Mouse (Mus musculus) lung, embryonic 14.5 days (tissue): ENCODE measurements around the gene Limd1. TPM values are rescaled to one million over a fixed set of nuclear protein-coding genes. Genes with fewer than 3 reads are reported as not detected.

Experiments
- ATAC-seq: fragments of 200-750 bp; cut with Nextera tagmentation; 2 replicates; pipeline ENCODE4 v1.8.0; 2017; ENCODE audit warnings: mild to moderate bottlenecking, moderate TSS enrichment, moderate library complexity; ENCODE audit not compliant: insufficient read depth
- DNase-seq: peaks from one replicate; pipeline ENCODE4 v3.0.0-alpha.2; 2015
- H3K27ac ChIP-seq: fragments of 300-500 bp; sonication (generic); 2 replicates; pipeline ENCODE4 v1.5.1; 2014; ENCODE audit warnings: low read depth, mild to moderate bottlenecking, moderate library complexity
- H3K27me3 ChIP-seq: fragments of 300-500 bp; sonication (generic); 2 replicates; pipeline ENCODE4 v1.6.1; 2014; ENCODE audit warnings: low read length, control low read depth; ENCODE audit not compliant: insufficient read depth
- H3K36me3 ChIP-seq: fragments of 300-500 bp; sonication (generic); 2 replicates; pipeline ENCODE4 v1.6.1; 2014; ENCODE audit warnings: control low read depth; ENCODE audit not compliant: insufficient read depth
- H3K4me1 ChIP-seq: fragments of 300-500 bp; sonication (generic); 2 replicates; pipeline ENCODE4 v1.6.1; 2014; ENCODE audit warnings: antibody characterized with exemption, control low read depth; ENCODE audit not compliant: insufficient read depth
- H3K4me2 ChIP-seq: fragments of 300-500 bp; sonication (generic); 2 replicates; pipeline ENCODE4 v1.6.1; 2014; ENCODE audit warnings: mild to moderate bottlenecking
- H3K4me3 ChIP-seq: fragments of 300-500 bp; sonication (generic); 2 replicates; pipeline ENCODE4 v1.5.1; 2014; ENCODE audit warnings: low read depth, low read length
- H3K9ac ChIP-seq: fragments of 300-500 bp; sonication (generic); 2 replicates; pipeline ENCODE4 v1.6.1; 2014
- H3K9me3 ChIP-seq: fragments of 300-500 bp; sonication (generic); 2 replicates; pipeline ENCODE4 v1.6.1; 2016; ENCODE audit warnings: low read depth, low read length, control low read depth
- CTCF ChIP-seq: IDR thresholded peaks from 2 replicates; pipeline ENCODE4 v1.5.1; 2016; ENCODE audit warnings: antibody characterized with exemption, low read depth
- WGBS: fragments of 180-500 bp; shearing (Covaris S2); extraction: QIAGEN DNeasy Blood & Tissue Kit; methylation state at CpG from one replicate; pipeline ENCODE4 v1.1.7; 2014; 5-methylcytosine and 5-hydroxymethylcytosine counted together
- polyA plus RNA-seq: library from polyadenylated mRNA; unstranded; fragments of >200 nt; fragmentation: Nextera tagmentation; extraction: Ambion mirVana; gene quantifications from 2 replicates; pipeline ENCODE4 v1.2.1, GENCODE M21; 2014

Gene Limd1
- polyA plus RNA-seq, 1 experiment from 2014 or later, result 68.2 TPM

GRCm38 (mm10) chr9:123528087-123528925, 49.8 kb downstream of the Limd1 start:
- Histone ChIP-seq H3K9me3 (no peaks in the 10 kb centered on the region), H3K36me3 (no peaks in the 10 kb centered on the region), H3K4me2 (peak overlapping the region; percentile 71), H3K27ac (peak overlapping the region; percentile 95), H3K27me3 (no peaks in the 10 kb centered on the region), H3K4me3 (peak overlapping the region; percentile 95), H3K4me1 (peaks cover 7% of the 10 kb centered on the region; the same call in 1 of the 2 replicates), H3K9ac (peak overlapping the region; percentile 64)
- DNase-seq (peak; percentile 53), ATAC-seq (no peak)
- WGBS, result 20% methylated on average over 6 of the region's 6 CpGs
- no peak for TF ChIP-seq CTCF

DNA sequence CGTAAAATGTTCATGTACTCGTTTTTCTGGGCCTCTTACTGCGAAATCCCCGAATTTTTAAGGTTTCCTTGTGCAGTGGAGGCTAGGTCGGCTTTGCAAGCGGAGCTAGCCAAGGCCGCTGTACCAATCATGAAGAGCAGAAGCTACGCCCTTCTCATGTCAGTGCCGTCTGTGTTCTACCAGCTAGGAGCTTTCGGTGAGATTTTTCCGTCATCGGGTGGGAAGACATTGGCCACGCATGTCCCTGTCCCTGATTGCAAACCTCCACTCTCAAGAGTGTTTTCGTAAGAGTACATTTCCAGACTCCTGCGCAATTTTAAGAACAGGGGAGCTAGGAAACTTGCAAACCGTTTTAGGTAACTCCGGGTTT, 50.4 kb downstream of the Limd1 start:
- ATAC-seq (peak; percentile 33), DNase-seq (peak; percentile 67)
- Histone ChIP-seq H3K4me3 (peak overlapping the region; percentile 95), H3K4me1 (peaks cover 7% of the 10 kb centered on the region; the same call in 1 of the 2 replicates), H3K27ac (peak overlapping the region; percentile 95), H3K36me3 (no peaks in the 10 kb centered on the region), H3K9ac (peak overlapping the region; percentile 64), H3K9me3 (no peaks in the 10 kb centered on the region), H3K27me3 (no peaks in the 10 kb centered on the region), H3K4me2 (peak overlapping the region; percentile 71)
- no peak for TF ChIP-seq CTCF
- under 1% methylated on average over 17 of the region's 17 CpGs for WGBS

GRCm38 (mm10) chr9:123529392-123530157, 51.1 kb downstream of the Limd1 start, which contains the start of gene Sacm1l:
Sacm1l (plus strand) TSS chr9:123529759.
- Histone ChIP-seq H3K9ac (peak within 1 kb of the TSS; percentile 95), H3K4me2 (peak within 1 kb of the TSS; percentile 71), H3K27me3 (no peaks in the 10 kb centered on the region), H3K27ac (peak within 1 kb of the TSS; percentile 95), H3K36me3 (no peaks in the 10 kb centered on the region), H3K4me3 (peak within 1 kb of the TSS; percentile 95), H3K9me3 (no peaks in the 10 kb centered on the region), H3K4me1 (peaks cover 7% of the 10 kb centered on the region; the same call in 1 of the 2 replicates)
- ATAC-seq (peak; percentile 99), DNase-seq (peak; percentile 99)
- WGBS, result under 1% methylated on average over 79 of the region's 79 CpGs
- no peak for TF ChIP-seq CTCF

- Histone ChIP-seq H3K27ac (peak overlapping the region; percentile 94), H3K27me3 (no peaks in the 10 kb centered on the region), H3K9ac (peak overlapping the region; percentile 95), H3K9me3 (no peaks in the 10 kb centered on the region), H3K4me1 (peaks cover 7% of the 10 kb centered on the region; the same call in 1 of the 2 replicates), H3K36me3 (no peaks in the 10 kb centered on the region), H3K4me3 (peak overlapping the region; percentile 95), H3K4me2 (peak overlapping the region; percentile 70)
- TF ChIP-seq CTCF, result no peak
- WGBS, result under 1% methylated on average over 13 of the region's 13 CpGs
- ATAC-seq (no peak), DNase-seq (no peak)
Observed at GRCm38 (mm10) chr9:123530158-123530475, 51.6 kb downstream of the Limd1 start.

DNA sequence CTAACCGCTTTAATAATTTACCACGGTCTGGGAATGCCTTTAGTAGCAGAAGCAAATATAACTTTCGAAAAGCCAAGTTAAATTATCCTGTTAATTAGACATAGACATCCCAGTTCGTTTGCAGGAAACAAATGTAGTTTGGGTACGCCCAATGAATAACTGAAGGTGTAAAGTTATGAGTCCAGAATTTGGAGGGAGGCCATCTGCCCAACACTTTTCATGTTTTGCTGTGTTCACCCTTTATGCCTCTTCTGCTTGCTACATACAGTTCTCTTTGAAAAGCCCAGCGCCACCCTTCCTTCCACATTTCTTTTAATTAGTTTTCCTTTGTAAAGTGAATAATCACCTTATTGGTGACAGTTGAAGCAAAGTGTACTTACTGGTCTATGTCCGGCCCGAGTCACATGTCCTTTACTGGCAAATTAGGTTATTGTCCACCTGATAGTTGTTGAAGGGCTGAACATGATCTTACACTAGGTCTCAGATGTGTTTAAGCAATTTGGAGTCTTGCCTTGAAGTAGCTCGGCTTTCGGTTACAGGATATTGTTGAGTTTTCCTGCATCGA, 52.1 kb downstream of the Limd1 start:
- Histone ChIP-seq H3K4me2 (peak overlapping the region; percentile 70), H3K4me1 (peaks cover 7% of the 10 kb centered on the region; the same call in 1 of the 2 replicates), H3K4me3 (peak overlapping the region; percentile 95), H3K27me3 (no peaks in the 10 kb centered on the region), H3K9ac (peak overlapping the region; percentile 95), H3K36me3 (no peaks in the 10 kb centered on the region), H3K27ac (peak overlapping the region; percentile 94; the same call in 1 of the 2 replicates), H3K9me3 (no peaks in the 10 kb centered on the region)
- WGBS, result 31% methylated on average over 11 of the region's 11 CpGs
- peak; percentile 27 for DNase-seq
- ATAC-seq, result no peak
- no peak for TF ChIP-seq CTCF

DNA sequence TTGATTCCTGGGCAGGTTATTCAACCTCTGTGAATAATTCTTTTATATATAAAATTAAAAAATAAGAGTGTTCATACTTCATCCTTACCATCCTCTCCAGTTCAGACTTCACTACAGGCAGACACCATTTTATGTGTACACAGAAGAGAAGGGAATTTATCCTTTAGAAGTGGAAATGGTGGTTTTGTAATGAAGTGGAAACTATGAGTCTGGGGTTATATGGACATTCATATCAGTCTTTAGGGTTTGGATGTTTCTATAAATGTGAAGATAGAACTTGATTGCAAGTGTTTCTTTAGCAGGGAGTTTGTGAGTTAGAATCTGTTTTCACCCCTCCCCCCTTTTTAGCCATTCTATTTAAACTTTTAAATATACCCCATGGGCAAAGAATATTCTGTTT, 52.7 kb downstream of the Limd1 start:
- H3K4me3 ChIP-seq, result no peak overlapping the region; the same call in 1 of the 2 replicates
- ATAC-seq (no peak), DNase-seq (no peak)
- H3K4me1 ChIP-seq, result peaks cover 7% of the 10 kb centered on the region; the same call in 1 of the 2 replicates
- H3K9ac ChIP-seq, result no peak overlapping the region
- no peaks in the 10 kb centered on the region for H3K9me3 ChIP-seq
- H3K27ac ChIP-seq, result no peak overlapping the region
- TF ChIP-seq CTCF, result no peak
- H3K4me2 ChIP-seq, result peak overlapping the region; percentile 70
- H3K36me3 ChIP-seq, result no peaks in the 10 kb centered on the region
- H3K27me3 ChIP-seq, result no peaks in the 10 kb centered on the region
